Mouse (Mus musculus): ENCODE data around the gene Uaca. TPM values are rescaled to one million over a fixed set of nuclear protein-coding genes. Genes with fewer than 3 reads are reported as not detected.

Gene Uaca
- total and polyA plus RNA-seq, 3 experiments = 0.17 to 0.34 TPM; not detected in 1

- Histone ChIP-seq H3K36me3 (replicated peaks in 1 of 2; ENCODE audit: control insufficient read depth in 1 of 2, insufficient read depth in 1 of 2, low read length in 1 of 2) (no peaks in the 10 kb centered on the region), H3K27me3 (replicated peaks) (no peaks in the 10 kb centered on the region), H3K27ac (ENCODE audit: insufficient read depth, low read depth) (no peak overlapping the region), H3K4me3 (replicated peaks in 1 of 3; ENCODE audit: low read depth in 2 of 3, low read length in 2 of 3, poor library complexity in 1 of 3) (no peak overlapping the region), H3K9ac (ENCODE audit: insufficient read depth, low read depth) (no peak overlapping the region), H3K4me1 (ENCODE audit: control insufficient read depth in 1 of 2, insufficient read depth in 2 of 2) (peaks cover 0 to 8% of the 10 kb centered on the region in 2 experiments; a peak in 1 of 4 replicates), H3K9me3 (replicated peaks; ENCODE audit: low read length) (no peaks in the 10 kb centered on the region), H3K79me2 (replicated peaks; ENCODE audit: control insufficient read depth, extremely low read depth, insufficient read depth, poor library complexity, severe bottlenecking) (no peaks in the 10 kb centered on the region), H3K4me2 (ENCODE audit: insufficient read depth, low read depth, poor library complexity, severe bottlenecking) (no peak overlapping the region)
- dilution Hi-C loops (cut with MboI; ENCODE audit: extremely low pct_ligation_motif_present, extremely low pct_unique_long_range_greater_than_20kb, low sequenced_read_pairs) (no loop called here), in situ Hi-C loops (cut with MboI; ENCODE audit: low pct_ligation_motif_present, low pct_unique_long_range_greater_than_20kb, low sequenced_read_pairs) (no loop called here)
- TF ChIP-seq MAFK (IDR thresholded peaks at IDR 0.05; ENCODE audit: insufficient replicate concordance, low read length) = no peak
- no peak for TF ChIP-seq ELF1 (IDR thresholded peaks at IDR 0.05; ENCODE audit: low read depth, low read length)
- TF ChIP-seq KAT2A (IDR thresholded peaks at IDR 0.05; ENCODE audit: insufficient replicate concordance, low read length) = no peak
- TF ChIP-seq CTCF (conservative IDR thresholded peaks at IDR 0.05 in 1 of 2, IDR thresholded peaks at IDR 0.05 in 1 of 2; ENCODE audit: low read depth in 2 of 2, low read length in 2 of 2) = no peak
- no peak for TF ChIP-seq SMC3 (IDR thresholded peaks at IDR 0.05; ENCODE audit: low read depth, low read length)
- no peak for TF ChIP-seq MYC (IDR thresholded peaks at IDR 0.05; ENCODE audit: low read depth, low read length)
- TF ChIP-seq RCOR1 (conservative IDR thresholded peaks at IDR 0.05; ENCODE audit: low read depth, low read length) = no peak
- no peak for TF ChIP-seq TCF12 (IDR thresholded peaks at IDR 0.05; ENCODE audit: low read depth, low read length)
- no peak for TF ChIP-seq BHLHE40 (IDR thresholded peaks at IDR 0.05; ENCODE audit: low read depth, low read length)
- TF ChIP-seq USF2 (conservative IDR thresholded peaks at IDR 0.05; ENCODE audit: low read depth, low read length) = no peak
- TF ChIP-seq E2F4 (IDR thresholded peaks at IDR 0.05; ENCODE audit: insufficient replicate concordance, low read depth, low read length) = no peak
- TF ChIP-seq NRF1 (IDR thresholded peaks at IDR 0.05; ENCODE audit: low read depth, low read length) = no peak
- no peak for TF ChIP-seq PAX5 (IDR thresholded peaks at IDR 0.05; ENCODE audit: low read length)
- TF ChIP-seq JUN (IDR thresholded peaks at IDR 0.05; ENCODE audit: insufficient read depth, low read depth, low read length) = no peak
- no peak for DNase-seq (ENCODE audit: extremely low read depth)
Observed at GRCm38 (mm10) chr9:60821501-60821900, 27.2 kb downstream of the Uaca start.

GRCm38 (mm10) chr9:60822681-60823080 lies 28.3 kb downstream of the Uaca start:
- Histone ChIP-seq H3K27ac (ENCODE audit: insufficient read depth, low read depth) (no peak overlapping the region), H3K4me2 (ENCODE audit: insufficient read depth, low read depth, poor library complexity, severe bottlenecking) (no peak overlapping the region), H3K36me3 (replicated peaks in 1 of 2; ENCODE audit: control insufficient read depth in 1 of 2, insufficient read depth in 1 of 2, low read length in 1 of 2) (no peaks in the 10 kb centered on the region), H3K9ac (ENCODE audit: insufficient read depth, low read depth) (no peak overlapping the region), H3K79me2 (replicated peaks; ENCODE audit: control insufficient read depth, extremely low read depth, insufficient read depth, poor library complexity, severe bottlenecking) (no peaks in the 10 kb centered on the region), H3K4me1 (ENCODE audit: control insufficient read depth in 1 of 2, insufficient read depth in 2 of 2) (peaks cover 0 to 8% of the 10 kb centered on the region in 2 experiments; a peak in 2 of 4 replicates), H3K4me3 (replicated peaks in 1 of 3; ENCODE audit: low read depth in 2 of 3, low read length in 2 of 3, poor library complexity in 1 of 3) (no peak overlapping the region), H3K27me3 (replicated peaks) (no peaks in the 10 kb centered on the region), H3K9me3 (replicated peaks; ENCODE audit: low read length) (no peaks in the 10 kb centered on the region)
- TF ChIP-seq MAFK (IDR thresholded peaks at IDR 0.05; ENCODE audit: insufficient replicate concordance, low read length) (no peak), USF2 (conservative IDR thresholded peaks at IDR 0.05; ENCODE audit: low read depth, low read length) (no peak), GABPA (IDR thresholded peaks at IDR 0.05; ENCODE audit: insufficient replicate concordance, low read depth, low read length) (no peak), ZKSCAN1 (IDR thresholded peaks at IDR 0.05; ENCODE audit: borderline replicate concordance, low read depth, low read length) (no peak), BHLHE40 (IDR thresholded peaks at IDR 0.05; ENCODE audit: low read depth, low read length) (no peak)
- in situ Hi-C loops (cut with MboI; ENCODE audit: low pct_ligation_motif_present, low pct_unique_long_range_greater_than_20kb, low sequenced_read_pairs) = no loop called here
- no peak for DNase-seq (ENCODE audit: extremely low read depth)
- dilution Hi-C loops (cut with MboI; ENCODE audit: extremely low pct_ligation_motif_present, extremely low pct_unique_long_range_greater_than_20kb, low sequenced_read_pairs) = no loop called here
